30 mouse cellular contexts compared by ENCODE assay signal in genomic region chr8:111883615-111884014, GRCm38 (mm10). TPM values are rescaled to one million over a fixed set of nuclear protein-coding genes. Genes with fewer than 3 reads are reported as not detected.
DNase-seq lines count a peak whose midpoint lies in the region; ATAC-seq and TF ChIP-seq lines count a peak whose summit lies in the region.
"Had no signal": no experiment of that assay in that cellular context is flagged by ENCODE, and none has a peak within 500 bp of the region (broad histone marks: within the 10 kb centered on the region; RNA-seq: fewer than 3 reads in every experiment).

No protein-coding gene starts in this region.

- no peaks in the 10 kb centered on the region; the same call in 1 of the 2 replicates for H3K4me1 ChIP-seq in intestine, embryonic 16.5 days (ENCODE audit: control insufficient read depth, insufficient read depth, low read length)
- peaks cover 7% of the 10 kb centered on the region; the same call in 1 of the 2 replicates for H3K4me1 ChIP-seq in intestine, embryonic 15.5 days (replicated peaks)
- H3K4me1 ChIP-seq in lung, embryonic 14.5 days (ENCODE audit: insufficient read depth) = peaks cover 7% of the 10 kb centered on the region; the same call in 1 of the 2 replicates
- no peaks in the 10 kb centered on the region; the same call in 1 of the 2 replicates for H3K4me1 ChIP-seq in lung, postnatal 0 days (ENCODE audit: insufficient read depth, low read depth, low read length)
- H3K4me1 ChIP-seq: hindbrain, embryonic 10.5 days had no signal

- ATAC-seq in intestine, embryonic 16.5 days = 0 out of 2 replicates have a peak, but pooled peaks have one; percentile 36
- no peak for ATAC-seq in intestine, embryonic 15.5 days
- ATAC-seq in lung, embryonic 14.5 days (ENCODE audit: insufficient read depth) = peak; percentile 44; the same call in 1 of the 2 replicates
- peak; percentile 81 for ATAC-seq in lung, postnatal 0 days
- ATAC-seq: forebrain, embryonic 14.5 days; forebrain, postnatal 0 days; Patski had no signal

- TF ChIP-seq CTCF in lung, embryonic 14.5 days (IDR thresholded peaks at IDR 0.05; ENCODE audit: low read depth) = no peak
- 0 out of 2 replicates have a peak, but pooled peaks have one; percentile 15 for TF ChIP-seq CTCF in lung, postnatal 0 days (IDR thresholded peaks at IDR 0.05)

- no peak overlapping the region for H3K4me3 ChIP-seq in intestine, embryonic 16.5 days (ENCODE audit: low read length)
- no peak overlapping the region for H3K4me3 ChIP-seq in intestine, embryonic 15.5 days (replicated peaks)
- H3K4me3 ChIP-seq in lung, embryonic 14.5 days (ENCODE audit: low read depth, low read length) = no peak overlapping the region
- no peak overlapping the region for H3K4me3 ChIP-seq in lung, postnatal 0 days (ENCODE audit: low read depth, low read length)
- H3K4me3 ChIP-seq: embryonic facial prominence, embryonic 12.5 days; embryonic facial prominence, embryonic 15.5 days; gastrocnemius, adult 2 months; hindbrain, embryonic 10.5 days; hindbrain, embryonic 13.5 days had no signal

- no peaks in the 10 kb centered on the region for H3K36me3 ChIP-seq in intestine, embryonic 16.5 days (ENCODE audit: control insufficient read depth, insufficient read depth, low read length)
- no peaks in the 10 kb centered on the region for H3K36me3 ChIP-seq in intestine, embryonic 15.5 days
- no peaks in the 10 kb centered on the region for H3K36me3 ChIP-seq in lung, embryonic 14.5 days (ENCODE audit: insufficient read depth)
- H3K36me3 ChIP-seq in lung, postnatal 0 days (ENCODE audit: insufficient read depth, low read length) = no peaks in the 10 kb centered on the region
- H3K36me3 ChIP-seq: embryonic facial prominence, embryonic 12.5 days; embryonic facial prominence, embryonic 15.5 days; G1E; hindbrain, embryonic 10.5 days; hindbrain, embryonic 13.5 days had no signal

- 76% methylated on average over 4 of the region's 4 CpGs for WGBS in intestine, embryonic 16.5 days
- 72% methylated on average over 4 of the region's 4 CpGs for WGBS in intestine, embryonic 15.5 days
- WGBS in lung, embryonic 14.5 days = 63% methylated on average over 4 of the region's 4 CpGs
- WGBS in lung, postnatal 0 days = 51% methylated on average over 4 of the region's 4 CpGs

- no peaks in the 10 kb centered on the region for H3K9me3 ChIP-seq in intestine, embryonic 16.5 days (ENCODE audit: control insufficient read depth, low read length)
- H3K9me3 ChIP-seq in intestine, embryonic 15.5 days = no peaks in the 10 kb centered on the region
- no peaks in the 10 kb centered on the region for H3K9me3 ChIP-seq in lung, embryonic 14.5 days (ENCODE audit: low read depth, low read length)
- no peaks in the 10 kb centered on the region for H3K9me3 ChIP-seq in lung, postnatal 0 days (ENCODE audit: low read length)
- H3K9me3 ChIP-seq: embryonic facial prominence, embryonic 12.5 days; embryonic facial prominence, embryonic 15.5 days; G1E; hindbrain, embryonic 10.5 days; hindbrain, embryonic 13.5 days had no signal

- no peak overlapping the region for H3K9ac ChIP-seq in intestine, embryonic 16.5 days (ENCODE audit: low read depth, low read length)
- no peak overlapping the region for H3K9ac ChIP-seq in intestine, embryonic 15.5 days
- H3K9ac ChIP-seq in lung, embryonic 14.5 days = no peak overlapping the region
- no peak overlapping the region for H3K9ac ChIP-seq in lung, postnatal 0 days (replicated peaks; ENCODE audit: low read depth)
- H3K9ac ChIP-seq: embryonic facial prominence, embryonic 12.5 days; embryonic facial prominence, embryonic 15.5 days; forebrain, postnatal 0 days; hindbrain, embryonic 13.5 days had no signal

- H3K27ac ChIP-seq in intestine, embryonic 16.5 days (ENCODE audit: low read length) = no peak overlapping the region
- H3K27ac ChIP-seq in intestine, embryonic 15.5 days = no peak overlapping the region
- H3K27ac ChIP-seq in lung, embryonic 14.5 days (ENCODE audit: low read depth) = no peak overlapping the region
- no peak overlapping the region for H3K27ac ChIP-seq in lung, postnatal 0 days (ENCODE audit: low read length)
- H3K27ac ChIP-seq: embryonic facial prominence, embryonic 12.5 days; embryonic facial prominence, embryonic 15.5 days; gastrocnemius, adult 2 months; hindbrain, embryonic 10.5 days; hindbrain, embryonic 13.5 days had no signal

- TF ChIP-seq EP300 in lung, postnatal 0 days (IDR thresholded peaks at IDR 0.05) = peak; percentile 14; the same call in 1 of the 2 replicates

- no peaks in the 10 kb centered on the region for H3K27me3 ChIP-seq in intestine, embryonic 16.5 days (replicated peaks; ENCODE audit: control insufficient read depth, insufficient read depth, low read length)
- no peaks in the 10 kb centered on the region for H3K27me3 ChIP-seq in intestine, embryonic 15.5 days (replicated peaks)
- H3K27me3 ChIP-seq in lung, embryonic 14.5 days (ENCODE audit: insufficient read depth, low read length) = no peaks in the 10 kb centered on the region
- H3K27me3 ChIP-seq in lung, postnatal 0 days (replicated peaks; ENCODE audit: insufficient read depth, low read length) = no peaks in the 10 kb centered on the region
- H3K27me3 ChIP-seq: embryonic facial prominence, embryonic 15.5 days; Patski had no signal

- peak; percentile 32 for DNase-seq in lung, embryonic 14.5 days
- DNase-seq in lung, postnatal 4 days = no peak
- peak; percentile 76 for DNase-seq in lung, postnatal 0 days (ENCODE audit: low spot score)
- no peak for DNase-seq in cerebellum, postnatal 36 days
- DNase-seq in heart, postnatal 14 days = no peak
- DNase-seq: adrenal gland, postnatal 10 days; adrenal gland, postnatal 36 days; cerebellum, adult 18-20 months; cerebellum, adult 9-10 months; cerebellum, postnatal 14 days; forebrain, postnatal 0 days; gastrocnemius, adult 2 months; gastrocnemius, postnatal 14 days; heart, adult 11 months; heart, postnatal 36 days had no signal

- intact Hi-C loops in heart, postnatal 14 days (cut with DNase I) = no loop called here

- no peak overlapping the region for H3K4me2 ChIP-seq in intestine, embryonic 16.5 days (ENCODE audit: low read depth, low read length)
- H3K4me2 ChIP-seq in intestine, embryonic 15.5 days (replicated peaks) = no peak overlapping the region
- H3K4me2 ChIP-seq in lung, embryonic 14.5 days = no peak overlapping the region
- no peak overlapping the region for H3K4me2 ChIP-seq in lung, postnatal 0 days (replicated peaks; ENCODE audit: low read depth, low read length)
- H3K4me2 ChIP-seq: embryonic facial prominence, embryonic 12.5 days; embryonic facial prominence, embryonic 15.5 days; heart, embryonic 11.5 days; hindbrain, embryonic 13.5 days had no signal

RNA-seq across cellular contexts. Expression of gene Tmem170, which starts 7.1 kb away (rescaled TPM):
- 14.9 and 15.7 TPM in 2 replicates for polyA plus RNA-seq in intestine, embryonic 16.5 days (2015; fragmentation: Nextera tagmentation; extraction: Ambion mirVana)
- polyA plus RNA-seq in intestine, embryonic 15.5 days (2015; fragmentation: Nextera tagmentation; extraction: Ambion mirVana) = 15.9 and 16.0 TPM in 2 replicates
- polyA plus RNA-seq in lung, embryonic 14.5 days (2014; fragmentation: Nextera tagmentation; extraction: Ambion mirVana) = 7.0 and 7.3 TPM in 2 replicates
- polyA plus RNA-seq in lung, postnatal 0 days (2015; fragmentation: Nextera tagmentation; extraction: Ambion mirVana) = 10.5 and 11.3 TPM in 2 replicates
- 1 to 10 TPM; 2.6 to 3.1 TPM for total RNA-seq in heart, postnatal 14 days (2021)

RNA-seq across cellular contexts. Expression of gene Chst5, which starts 26.6 kb away (rescaled TPM):
- polyA plus RNA-seq in intestine, embryonic 16.5 days (2015; fragmentation: Nextera tagmentation; extraction: Ambion mirVana) = 0.97 and 1.4 TPM in 2 replicates
- polyA plus RNA-seq in intestine, embryonic 15.5 days (2015; fragmentation: Nextera tagmentation; extraction: Ambion mirVana) = 1.2 and 1.7 TPM in 2 replicates
- 5.3 and 6.6 TPM in 2 replicates for polyA plus RNA-seq in lung, embryonic 14.5 days (2014; fragmentation: Nextera tagmentation; extraction: Ambion mirVana)
- polyA plus RNA-seq in lung, postnatal 0 days (2015; fragmentation: Nextera tagmentation; extraction: Ambion mirVana) = 5.3 and 6.3 TPM in 2 replicates
- total RNA-seq in heart, postnatal 14 days (2021) = not detected
- total RNA-seq: adrenal gland, adult 18-20 months; adrenal gland, postnatal 36 days; CH12.LX; common myeloid progenitor, adult 5-6 weeks; heart, adult 8-10 months; heart, postnatal 36 days had no signal
- polyA plus RNA-seq: G1E; heart, postnatal 0 days; Patski had no signal

RNA-seq across cellular contexts. Expression of gene Cfdp1, which starts 29.5 kb away (rescaled TPM):
- 156 and 179 TPM in 2 replicates for polyA plus RNA-seq in intestine, embryonic 16.5 days (2015; fragmentation: Nextera tagmentation; extraction: Ambion mirVana)
- polyA plus RNA-seq in intestine, embryonic 15.5 days (2015; fragmentation: Nextera tagmentation; extraction: Ambion mirVana) = 182 and 187 TPM in 2 replicates
- 195 and 200 TPM in 2 replicates for polyA plus RNA-seq in lung, embryonic 14.5 days (2014; fragmentation: Nextera tagmentation; extraction: Ambion mirVana)
- polyA plus RNA-seq in lung, postnatal 0 days (2015; fragmentation: Nextera tagmentation; extraction: Ambion mirVana) = 93.9 and 102 TPM in 2 replicates
- total RNA-seq in heart, postnatal 14 days (2021) = 10 to 100 TPM; 32.1 to 36.4 TPM

RNA-seq across cellular contexts. Expression of gene Tmem231, which starts 50.1 kb away (rescaled TPM):
- 8.6 and 8.9 TPM in 2 replicates for polyA plus RNA-seq in intestine, embryonic 16.5 days (2015; fragmentation: Nextera tagmentation; extraction: Ambion mirVana)
- 9.3 and 11.5 TPM in 2 replicates for polyA plus RNA-seq in intestine, embryonic 15.5 days (2015; fragmentation: Nextera tagmentation; extraction: Ambion mirVana)
- polyA plus RNA-seq in lung, embryonic 14.5 days (2014; fragmentation: Nextera tagmentation; extraction: Ambion mirVana) = 18.7 and 18.9 TPM in 2 replicates
- 5.6 and 5.9 TPM in 2 replicates for polyA plus RNA-seq in lung, postnatal 0 days (2015; fragmentation: Nextera tagmentation; extraction: Ambion mirVana)
- total RNA-seq in heart, postnatal 14 days (2021) = 1 to 10 TPM; 1.7 to 2.0 TPM

RNA-seq across cellular contexts. Expression of gene Gabarapl2, which starts 56.9 kb away (rescaled TPM):
- 208 and 212 TPM in 2 replicates for polyA plus RNA-seq in intestine, embryonic 16.5 days (2015; fragmentation: Nextera tagmentation; extraction: Ambion mirVana)
- polyA plus RNA-seq in intestine, embryonic 15.5 days (2015; fragmentation: Nextera tagmentation; extraction: Ambion mirVana) = 194 and 215 TPM in 2 replicates
- 147 and 163 TPM in 2 replicates for polyA plus RNA-seq in lung, embryonic 14.5 days (2014; fragmentation: Nextera tagmentation; extraction: Ambion mirVana)
- polyA plus RNA-seq in lung, postnatal 0 days (2015; fragmentation: Nextera tagmentation; extraction: Ambion mirVana) = 287 and 320 TPM in 2 replicates
- total RNA-seq in heart, postnatal 14 days (2021) = 100 to 1,000 TPM; 128 to 136 TPM

Comparison
In these comparisons a context has a peak if more than half of its experiments do, and no peak if none do; other contexts are left out.
1. DNase-seq: peak in lung, embryonic 14.5 days (single experiment) and lung, postnatal 0 days (single experiment); none in lung, postnatal 4 days (0 of 2), cerebellum, postnatal 36 days (0 of 2) and heart, postnatal 14 days (0 of 2).